Mouse (Mus musculus): ENCODE results near the gene Gdpd5. TPM values are rescaled to one million over a fixed set of nuclear protein-coding genes. Genes with fewer than 3 reads are reported as not detected.
A peak's percentile ranks its signal among the peaks of the same experiment; 100 is the strongest.
"Not testable (repeated sequence)": the region's sequence is repeated elsewhere in the genome, so short reads cannot be mapped to it uniquely, and the experiment has no call there.

The Gdpd5 gene
- polyA plus RNA-seq, 1 experiment from 2014 or later = 2.1 TPM

- peak within 1 kb of the TSS; percentile 82 for H3K27ac ChIP-seq (replicated peaks)
- peaks cover 51% of the 10 kb centered on the region for H3K4me1 ChIP-seq (replicated peaks)
- H3K9ac ChIP-seq = peak within 1 kb of the TSS; percentile 78
- peak within 1 kb of the TSS; percentile 81 for H3K4me2 ChIP-seq
- H3K27me3 ChIP-seq = 0 out of 2 replicates have a peak, but pooled peaks cover 6% of the 10 kb centered on the region
- H3K4me3 ChIP-seq (replicated peaks) = peak within 1 kb of the TSS; percentile 77
- H3K9me3 ChIP-seq (replicated peaks) = no peaks in the 10 kb centered on the region
- peak; percentile 92 for ATAC-seq (ENCODE audit: insufficient read depth)
- WGBS (ENCODE audit: insufficient replicate concordance) = under 1% methylated on average over 45 of the region's 45 CpGs
- peaks cover 43% of the 10 kb centered on the region for H3K36me3 ChIP-seq (replicated peaks)
Observed at GRCm38 (mm10) chr7:99483271-99483923, 102.2 kb downstream of the Gdpd5 start, which contains the start of gene Rps3. Rps3 (minus strand) TSS chr7:99483738.

- Histone ChIP-seq H3K9me3 (replicated peaks) (no peaks in the 10 kb centered on the region), H3K4me3 (replicated peaks) (peak overlapping the region; percentile 77), H3K4me2 (peak overlapping the region; percentile 81), H3K4me1 (replicated peaks) (peaks cover 46% of the 10 kb centered on the region), H3K36me3 (replicated peaks) (peaks cover 38% of the 10 kb centered on the region), H3K9ac (no peak overlapping the region), H3K27ac (replicated peaks) (peak overlapping the region; percentile 58; the same call in 1 of the 2 replicates), H3K27me3 (0 out of 2 replicates have a peak, but pooled peaks cover 6% of the 10 kb centered on the region)
- ATAC-seq (ENCODE audit: insufficient read depth) = no peak
- WGBS (ENCODE audit: insufficient replicate concordance) = 40% methylated on average over 8 of the region's 8 CpGs
Observed at GRCm38 (mm10) chr7:99483924-99484319, 102.7 kb downstream of the Gdpd5 start.

- Histone ChIP-seq H3K4me3 (replicated peaks) (no peak overlapping the region), H3K27ac (replicated peaks) (no peak overlapping the region), H3K9me3 (replicated peaks) (no peaks in the 10 kb centered on the region), H3K36me3 (replicated peaks) (peaks cover 30% of the 10 kb centered on the region), H3K4me2 (no peak overlapping the region), H3K9ac (no peak overlapping the region), H3K4me1 (replicated peaks) (peaks cover 39% of the 10 kb centered on the region), H3K27me3 (0 out of 2 replicates have a peak, but pooled peaks cover 6% of the 10 kb centered on the region)
- ATAC-seq (ENCODE audit: insufficient read depth) = no peak
- WGBS (ENCODE audit: insufficient replicate concordance) = 64% methylated on average over 1 of the region's 1 CpGs
Observed at GRCm38 (mm10) chr7:99484679-99485078, 103.5 kb downstream of the Gdpd5 start.

GRCm38 (mm10) chr7:99489708-99490107 is 108.5 kb downstream of the Gdpd5 start:
- no peak overlapping the region for H3K27ac ChIP-seq (replicated peaks)
- 77% methylated on average over 5 of the region's 5 CpGs for WGBS (ENCODE audit: insufficient replicate concordance)
- H3K36me3 ChIP-seq (replicated peaks) = no peaks in the 10 kb centered on the region
- no peak for ATAC-seq (ENCODE audit: insufficient read depth)
- no peak overlapping the region for H3K4me2 ChIP-seq
- H3K9me3 ChIP-seq (replicated peaks) = no peaks in the 10 kb centered on the region
- no peak overlapping the region for H3K9ac ChIP-seq
- 0 out of 2 replicates have a peak, but pooled peaks cover 6% of the 10 kb centered on the region for H3K27me3 ChIP-seq
- H3K4me3 ChIP-seq (replicated peaks) = no peak overlapping the region
- H3K4me1 ChIP-seq (replicated peaks) = no peaks in the 10 kb centered on the region

- no peak overlapping the region for H3K4me2 ChIP-seq
- no peak overlapping the region for H3K9ac ChIP-seq
- 69% methylated on average over 1 of the region's 1 CpGs for WGBS (ENCODE audit: insufficient replicate concordance)
- no peak overlapping the region for H3K27ac ChIP-seq (replicated peaks)
- no peaks in the 10 kb centered on the region for H3K36me3 ChIP-seq (replicated peaks)
- peaks cover 23% of the 10 kb centered on the region for H3K4me1 ChIP-seq (replicated peaks)
- H3K4me3 ChIP-seq (replicated peaks) = no peak overlapping the region
- ATAC-seq (ENCODE audit: insufficient read depth) = no peak
- no peaks in the 10 kb centered on the region; the same call in 1 of the 2 replicates for H3K27me3 ChIP-seq
- H3K9me3 ChIP-seq (replicated peaks) = no peaks in the 10 kb centered on the region
Observed at GRCm38 (mm10) chr7:99499128-99499527, 117.9 kb downstream of the Gdpd5 start.

DNA sequence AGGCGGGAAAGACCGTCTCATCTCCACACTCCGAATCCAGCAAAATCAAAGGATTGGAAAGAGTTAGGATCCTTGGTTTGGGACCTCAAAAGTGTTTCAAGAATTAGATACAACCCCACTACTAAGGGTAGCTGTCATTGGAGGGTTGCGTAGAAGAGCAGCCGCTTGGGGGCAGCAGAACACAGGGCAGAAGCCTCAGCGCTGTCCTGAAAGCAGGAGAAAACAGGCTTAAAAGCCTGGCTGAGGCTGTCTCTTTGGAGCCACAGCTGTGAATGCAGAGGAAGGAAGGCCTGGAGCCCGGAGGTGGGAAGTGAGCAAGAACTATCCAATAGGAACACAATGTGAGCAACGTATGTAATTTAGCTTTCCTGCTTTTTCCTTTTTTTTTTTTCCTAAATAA is 119.0 kb downstream of the Gdpd5 start:
- no peaks in the 10 kb centered on the region for H3K36me3 ChIP-seq (replicated peaks)
- H3K4me2 ChIP-seq = peak overlapping the region; percentile 44; the same call in 1 of the 2 replicates
- H3K4me3 ChIP-seq (replicated peaks) = no peak overlapping the region
- H3K27ac ChIP-seq (replicated peaks) = peak overlapping the region; percentile 91
- peak; percentile 67 for ATAC-seq (ENCODE audit: insufficient read depth)
- no peaks in the 10 kb centered on the region; the same call in 1 of the 2 replicates for H3K27me3 ChIP-seq
- H3K4me1 ChIP-seq (replicated peaks) = peaks cover 23% of the 10 kb centered on the region
- H3K9ac ChIP-seq = peak overlapping the region; percentile 26; the same call in 1 of the 2 replicates
- no peaks in the 10 kb centered on the region for H3K9me3 ChIP-seq (replicated peaks)
- WGBS (ENCODE audit: insufficient replicate concordance) = 2% methylated on average over 8 of the region's 8 CpGs

DNA sequence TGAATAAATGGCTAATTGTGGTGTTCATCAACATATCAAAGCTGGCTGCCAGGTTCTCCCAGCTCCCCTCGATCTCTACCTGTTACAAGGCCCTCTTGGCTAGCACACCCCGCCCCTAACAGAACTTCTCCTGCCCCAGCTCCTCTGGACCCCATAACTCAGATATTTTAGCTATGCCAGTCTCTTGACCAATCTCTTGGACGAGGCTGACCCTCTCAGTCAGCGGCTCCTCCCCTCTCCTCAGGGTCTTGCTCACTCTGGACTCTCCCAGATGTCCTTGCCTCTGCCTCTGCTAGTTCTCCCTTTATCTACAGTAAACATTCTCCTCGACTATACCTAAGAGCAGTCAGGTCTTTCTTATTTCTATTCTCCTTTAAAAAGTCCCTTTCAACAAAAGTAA is 119.4 kb downstream of the Gdpd5 start:
- peaks cover 27% of the 10 kb centered on the region for H3K4me1 ChIP-seq (replicated peaks)
- peak overlapping the region; percentile 91 for H3K27ac ChIP-seq (replicated peaks)
- peak overlapping the region; percentile 26 for H3K9ac ChIP-seq
- WGBS (ENCODE audit: insufficient replicate concordance) = 27% methylated on average over 5 of the region's 5 CpGs
- no peaks in the 10 kb centered on the region for H3K36me3 ChIP-seq (replicated peaks)
- H3K4me3 ChIP-seq (replicated peaks) = no peak overlapping the region
- no peaks in the 10 kb centered on the region for H3K9me3 ChIP-seq (replicated peaks)
- H3K4me2 ChIP-seq = peak overlapping the region; percentile 44
- H3K27me3 ChIP-seq = no peaks in the 10 kb centered on the region; the same call in 1 of the 2 replicates
- peak; percentile 97 for ATAC-seq (ENCODE audit: insufficient read depth)

- H3K9me3 ChIP-seq (replicated peaks) = no peaks in the 10 kb centered on the region
- no peaks in the 10 kb centered on the region for H3K36me3 ChIP-seq (replicated peaks)
- 46% methylated on average over 1 of the region's 1 CpGs for WGBS (ENCODE audit: insufficient replicate concordance)
- H3K27ac ChIP-seq (replicated peaks) = peak overlapping the region; percentile 78
- H3K4me1 ChIP-seq (replicated peaks) = peaks cover 27% of the 10 kb centered on the region
- H3K27me3 ChIP-seq = no peaks in the 10 kb centered on the region; the same call in 1 of the 2 replicates
- peak; percentile 96 for ATAC-seq (ENCODE audit: insufficient read depth)
- no peak overlapping the region for H3K9ac ChIP-seq
- peak overlapping the region; percentile 48 for H3K4me2 ChIP-seq
- H3K4me3 ChIP-seq (replicated peaks) = 0 out of 2 replicates have a peak overlapping the region, but pooled peaks have one; percentile 1
Observed at GRCm38 (mm10) chr7:99501148-99501547, 119.9 kb downstream of the Gdpd5 start.

- Histone ChIP-seq H3K4me3 (replicated peaks) (no peak overlapping the region), H3K9me3 (replicated peaks) (no peaks in the 10 kb centered on the region), H3K27me3 (no peaks in the 10 kb centered on the region), H3K9ac (no peak overlapping the region), H3K4me2 (no peak overlapping the region), H3K4me1 (replicated peaks) (peaks cover 34% of the 10 kb centered on the region), H3K27ac (replicated peaks) (no peak overlapping the region), H3K36me3 (replicated peaks) (no peaks in the 10 kb centered on the region)
- ATAC-seq (ENCODE audit: insufficient read depth) = no peak
Observed at GRCm38 (mm10) chr7:99504556-99504955, 123.3 kb downstream of the Gdpd5 start.

GRCm38 (mm10) chr7:99508187-99508586 is 127.0 kb downstream of the Gdpd5 start:
- not testable (repeated sequence) for H3K27ac ChIP-seq (replicated peaks); H3K36me3 ChIP-seq (replicated peaks); H3K9ac ChIP-seq; H3K4me3 ChIP-seq (replicated peaks); H3K27me3 ChIP-seq; H3K4me2 ChIP-seq; H3K9me3 ChIP-seq (replicated peaks)
- H3K4me1 ChIP-seq (replicated peaks) = peaks cover 18% of the 10 kb centered on the region; the same call in 1 of the 2 replicates
- peak; percentile 49 for ATAC-seq (ENCODE audit: insufficient read depth)
- WGBS (ENCODE audit: insufficient replicate concordance) = 6% methylated on average over 2 of the region's 2 CpGs

DNA sequence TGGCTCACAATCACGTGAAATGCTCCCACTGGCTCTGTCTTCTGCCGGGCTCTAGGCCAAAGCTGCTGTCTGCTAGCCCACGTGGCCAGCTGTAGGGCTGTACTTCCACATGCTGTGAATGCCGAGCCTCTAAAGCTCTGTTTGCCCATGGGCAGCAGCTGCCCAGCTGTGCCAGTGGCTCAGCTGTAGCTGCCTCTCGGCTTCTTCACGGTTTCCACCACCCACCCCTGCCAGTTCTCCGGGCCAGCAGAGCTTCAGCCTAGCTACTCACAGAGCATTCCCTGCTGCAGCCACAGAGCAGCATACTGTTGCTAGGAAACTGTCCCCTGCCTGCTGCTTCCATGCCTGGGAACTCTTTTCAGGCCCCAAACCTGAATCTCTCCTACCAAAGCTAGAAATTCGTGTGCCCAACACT is 128.9 kb downstream of the Gdpd5 start:
- ATAC-seq (ENCODE audit: insufficient read depth) = no peak
- peaks cover 17% of the 10 kb centered on the region; the same call in 1 of the 2 replicates for H3K4me1 ChIP-seq (replicated peaks)
- H3K9me3 ChIP-seq (replicated peaks) = no peaks in the 10 kb centered on the region
- H3K36me3 ChIP-seq (replicated peaks) = no peaks in the 10 kb centered on the region
- no peak overlapping the region for H3K9ac ChIP-seq
- no peak overlapping the region for H3K27ac ChIP-seq (replicated peaks)
- no peaks in the 10 kb centered on the region for H3K27me3 ChIP-seq
- 37% methylated on average over 8 of the region's 8 CpGs for WGBS (ENCODE audit: insufficient replicate concordance)
- no peak overlapping the region for H3K4me2 ChIP-seq
- H3K4me3 ChIP-seq (replicated peaks) = no peak overlapping the region

All from liver, embryonic 15.5 days (tissue).